Mouse (Mus musculus): ENCODE data around the gene Mfn1.

Gene Mfn1

DNA sequence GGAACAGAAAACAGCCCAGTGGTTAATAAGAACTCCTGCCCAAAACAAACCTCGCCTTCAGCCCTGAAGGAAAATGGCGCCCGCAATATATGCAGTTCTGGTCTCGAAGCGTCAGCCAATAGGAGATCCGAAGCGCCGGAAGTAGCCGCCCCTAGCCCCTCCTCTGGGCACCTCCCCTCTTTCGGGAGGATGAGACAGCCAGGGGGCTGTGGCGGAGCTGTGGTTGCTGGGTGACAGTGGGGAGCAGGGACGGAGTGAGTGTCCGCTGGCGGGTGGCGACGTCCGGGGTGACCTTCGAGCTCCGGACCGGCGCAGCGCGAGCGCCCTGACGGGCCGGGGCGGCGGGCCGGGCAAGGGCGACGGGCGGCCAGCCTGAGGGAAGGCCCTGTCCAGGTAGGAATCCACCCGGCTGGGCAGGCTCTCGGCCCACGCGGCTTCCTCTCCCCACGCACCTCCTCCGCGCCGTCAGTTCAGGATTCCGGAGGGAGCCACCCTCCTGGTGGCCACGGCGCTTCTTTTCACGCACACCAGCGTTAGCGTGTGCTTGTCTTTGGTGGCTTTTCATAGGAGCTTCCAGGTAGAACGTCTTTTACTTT lies at the start of gene Mfn1:
Gene Mfn1 (plus strand): TSS at position 163 of the 596 bp plus-strand sequence.
- DNase-seq (ENCODE audit: extremely low spot score, low read depth, low spot score): peak; percentile 61

DNA sequence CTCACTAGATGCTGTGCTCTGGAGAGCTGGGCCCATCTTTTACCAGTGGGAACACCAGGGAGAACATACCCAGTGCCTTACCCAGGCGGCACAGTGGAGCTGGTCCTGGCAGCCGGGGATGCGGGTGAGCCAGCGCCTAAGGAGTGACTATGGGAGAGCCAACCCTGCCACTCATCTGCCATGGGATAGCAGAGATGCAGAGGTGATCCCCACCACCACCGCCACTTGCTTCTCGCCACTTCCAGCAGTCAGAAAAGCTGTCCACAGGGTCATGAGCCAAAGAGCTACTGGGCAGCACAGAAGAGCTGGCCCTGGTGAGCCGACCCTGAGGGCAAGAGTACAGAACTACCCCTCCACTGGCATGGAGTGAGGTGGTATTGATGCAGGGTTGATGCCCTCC lies 49.3 kb upstream of the Mfn1 start:
- DNase-seq (ENCODE audit: extremely low spot score, low read depth, low spot score): no peak

DNA sequence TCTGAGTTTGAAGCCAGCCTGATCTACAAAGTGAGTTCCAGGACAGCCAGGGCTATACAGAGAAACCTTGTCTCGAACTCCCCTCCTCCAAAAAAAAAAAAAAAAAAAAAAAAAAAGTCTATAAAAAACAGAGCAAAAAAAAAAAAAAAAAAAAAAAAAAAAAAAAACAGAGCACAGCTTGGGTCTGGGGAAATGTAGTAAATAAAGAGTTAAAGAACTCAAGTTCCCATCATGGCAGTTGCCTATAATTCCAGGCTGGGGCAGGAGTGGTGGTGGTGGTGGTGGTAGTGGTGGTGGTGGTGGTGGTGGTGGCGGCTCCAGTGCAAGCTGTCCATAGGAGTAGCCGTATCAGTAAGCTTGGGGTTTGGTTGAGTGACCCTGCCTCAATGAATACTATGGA lies 46.2 kb upstream of the Mfn1 start:
- DNase-seq (ENCODE audit: extremely low spot score, low read depth, low spot score): no peak

DNA sequence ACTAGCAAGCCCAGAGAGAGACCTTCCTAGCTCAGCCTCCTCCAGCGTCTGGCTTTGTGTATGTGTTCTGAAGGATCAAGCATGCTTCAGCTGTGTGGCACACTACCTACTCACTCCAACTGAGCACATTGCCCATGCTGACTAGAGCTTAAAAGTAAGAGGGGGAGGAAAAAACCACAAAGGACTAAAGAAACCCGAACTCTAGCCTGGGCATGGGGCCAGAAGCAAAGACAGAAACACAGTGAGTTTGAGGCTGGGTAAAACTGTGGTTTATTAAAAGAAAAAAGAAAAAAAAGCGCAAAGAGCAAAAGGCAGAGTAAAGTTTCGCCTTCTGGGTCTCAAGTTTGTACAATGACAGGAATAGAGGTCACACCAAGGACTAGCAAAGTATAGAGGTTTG lies 42.7 kb upstream of the Mfn1 start:
- DNase-seq (ENCODE audit: extremely low spot score, low read depth, low spot score): no peak

DNA sequence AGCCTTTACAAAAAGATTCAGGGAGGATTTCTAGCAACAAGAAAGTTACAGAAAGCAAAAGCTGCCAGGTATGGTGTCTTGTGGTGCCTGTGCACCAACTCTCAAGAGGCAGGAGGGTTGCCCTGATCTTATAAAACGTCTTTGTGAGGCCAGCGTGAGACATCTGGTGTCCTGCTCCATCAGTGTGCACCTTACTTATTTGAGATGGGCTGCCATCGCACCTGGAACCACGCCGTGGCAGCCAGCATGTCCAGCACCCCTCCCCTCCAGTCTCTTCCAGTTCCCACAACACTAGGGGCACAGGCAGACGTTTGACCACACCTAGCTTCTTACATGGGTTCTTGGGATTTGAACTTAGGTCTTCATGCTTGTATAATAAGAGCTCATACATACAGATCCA lies 41.1 kb upstream of the Mfn1 start:
- DNase-seq (ENCODE audit: extremely low spot score, low read depth, low spot score): no peak

DNA sequence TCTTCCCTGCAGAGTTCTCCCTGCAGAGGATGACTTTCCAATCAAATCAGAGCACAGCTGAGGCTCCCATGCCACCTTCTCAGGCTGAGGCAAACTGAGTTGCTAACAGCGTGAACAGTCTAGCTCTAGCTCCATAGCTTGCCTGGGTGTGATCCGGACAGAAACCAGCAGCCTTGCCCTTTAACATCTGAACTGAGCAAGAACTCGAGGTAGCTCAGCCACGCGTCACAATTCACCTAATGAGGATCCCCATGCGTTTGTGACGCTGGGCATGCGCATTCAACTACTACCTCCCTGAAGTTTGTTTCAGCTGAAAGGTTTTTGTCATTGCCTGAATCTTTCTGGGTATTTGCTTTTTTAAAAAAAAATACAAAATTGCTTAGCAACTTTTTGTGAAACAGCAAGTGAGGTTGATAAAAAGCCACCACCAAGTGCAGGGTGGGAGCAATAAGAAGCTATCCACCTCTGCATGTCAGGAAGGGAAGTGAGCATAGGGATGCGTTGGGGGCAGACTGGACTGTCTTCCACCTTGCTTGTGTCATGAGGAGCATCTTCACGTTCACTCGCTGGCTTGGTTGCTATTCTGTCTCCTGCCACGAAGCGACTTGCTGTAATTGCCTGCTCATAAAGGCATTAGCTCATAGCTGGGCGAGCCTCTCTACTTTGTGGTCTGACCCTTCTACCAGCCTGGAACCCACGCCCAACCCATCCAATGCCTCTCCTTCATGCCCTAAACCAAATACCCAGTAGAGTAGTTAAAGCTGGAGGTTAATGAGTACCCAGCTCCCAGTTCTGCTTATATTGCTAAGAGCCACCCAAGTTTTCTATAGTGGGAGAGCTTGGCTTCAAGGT lies 39.0 kb upstream of the Mfn1 start:
- no peak for DNase-seq (ENCODE audit: extremely low spot score, low read depth, low spot score)

DNA sequence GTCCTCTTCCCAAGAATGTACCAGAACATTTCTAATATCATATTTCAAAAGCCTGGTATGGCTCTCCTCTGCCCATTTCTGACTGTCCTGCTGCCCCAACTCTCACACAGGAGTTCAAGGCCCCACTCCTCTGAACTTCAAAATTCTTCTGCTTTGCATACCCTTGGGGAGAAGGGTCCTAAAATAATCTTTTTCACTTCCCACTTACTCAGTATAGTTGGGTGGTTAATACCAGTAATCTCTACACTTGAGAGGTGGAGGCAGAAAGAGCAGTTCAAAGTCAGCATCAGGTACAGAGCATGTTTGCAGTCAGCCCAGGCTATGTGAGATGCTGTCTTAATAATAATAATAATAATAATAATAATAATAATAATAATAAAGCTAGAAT lies 38.3 kb upstream of the Mfn1 start:
- no peak for DNase-seq (ENCODE audit: extremely low spot score, low read depth, low spot score)

DNA sequence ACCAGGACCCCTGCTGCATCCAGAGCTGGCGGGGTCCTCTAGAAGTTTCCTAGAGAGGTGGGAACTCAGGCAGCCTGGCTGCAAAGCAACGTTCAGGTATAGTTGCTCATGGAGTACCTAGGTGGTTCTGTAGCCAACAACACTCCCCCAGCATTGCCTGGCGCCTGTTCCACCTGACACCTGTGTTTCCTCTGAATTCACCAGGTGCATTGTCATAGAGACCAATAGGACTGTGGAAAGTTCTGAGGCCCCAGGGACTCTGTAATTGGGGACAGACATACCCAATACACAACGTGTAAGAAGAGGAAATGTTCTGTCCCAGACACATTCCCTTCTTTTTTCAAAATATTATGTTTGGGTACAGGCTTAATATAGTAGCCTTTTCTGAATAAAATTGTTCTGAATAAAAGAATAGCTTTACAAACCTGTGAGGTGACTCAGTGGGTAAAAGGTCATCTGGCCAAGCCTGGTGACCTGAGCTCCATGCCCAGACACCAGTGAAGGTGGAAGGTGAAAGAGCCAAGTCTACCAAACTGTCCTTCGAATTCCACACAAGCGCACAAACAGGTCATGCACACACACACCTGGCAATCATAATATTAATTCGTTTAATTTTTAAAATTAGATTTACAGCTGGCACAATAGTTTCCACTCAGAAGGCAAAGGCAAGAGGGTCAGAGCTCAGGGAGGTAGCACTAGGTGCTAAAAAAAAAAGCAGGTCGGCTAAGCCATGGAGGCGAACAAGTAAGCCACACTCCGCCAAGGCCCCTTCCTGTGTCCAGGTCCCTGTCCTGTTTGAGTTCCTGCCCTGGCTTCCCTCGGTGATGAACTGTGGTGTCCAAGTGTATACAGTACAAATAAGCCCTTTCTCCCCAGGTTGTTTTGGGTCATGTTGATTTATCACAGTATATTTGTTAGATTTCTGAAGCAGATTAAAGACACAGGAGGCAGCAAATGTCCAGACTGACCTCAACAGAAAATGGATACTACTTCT lies 36.9 kb upstream of the Mfn1 start, which contains the start of gene Kcnmb3:
Gene Kcnmb3 (minus strand): TSS at position 135 of the 994 bp plus-strand sequence.
- DNase-seq (ENCODE audit: extremely low spot score, low read depth, low spot score): no peak

DNA sequence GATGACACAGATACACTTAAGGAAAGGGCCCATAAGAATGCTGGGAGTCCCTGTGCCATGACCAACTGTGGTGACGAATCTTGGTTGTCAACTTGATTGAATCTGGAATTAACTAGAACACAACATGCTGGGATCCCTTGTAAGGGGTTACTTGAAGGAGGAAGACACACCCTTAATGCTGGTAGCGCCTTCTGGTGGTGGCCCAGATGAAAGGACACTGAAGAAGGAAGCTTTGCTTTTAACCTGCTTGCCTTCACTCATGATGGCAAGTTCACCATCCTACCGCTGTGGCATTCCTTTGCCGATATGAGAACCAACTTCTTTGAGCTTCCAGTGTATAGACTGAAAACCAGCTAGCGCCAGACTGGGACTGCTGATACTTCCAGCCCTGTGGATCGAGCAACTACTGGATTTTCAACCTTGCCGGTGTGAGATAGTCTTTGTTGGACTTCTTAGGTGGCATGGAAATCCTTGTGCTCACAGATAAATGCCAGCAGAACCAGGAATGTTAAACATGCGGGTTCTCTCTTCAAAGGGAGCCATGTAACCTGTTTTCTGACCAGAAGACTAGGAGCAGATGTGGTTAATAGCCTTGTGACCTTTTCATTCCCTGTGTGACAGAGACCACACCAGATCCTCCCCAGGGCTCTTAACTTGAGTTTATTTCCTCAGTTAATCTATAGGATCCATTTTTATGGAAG lies 34.7 kb upstream of the Mfn1 start:
- DNase-seq (ENCODE audit: extremely low spot score, low read depth, low spot score): no peak

DNA sequence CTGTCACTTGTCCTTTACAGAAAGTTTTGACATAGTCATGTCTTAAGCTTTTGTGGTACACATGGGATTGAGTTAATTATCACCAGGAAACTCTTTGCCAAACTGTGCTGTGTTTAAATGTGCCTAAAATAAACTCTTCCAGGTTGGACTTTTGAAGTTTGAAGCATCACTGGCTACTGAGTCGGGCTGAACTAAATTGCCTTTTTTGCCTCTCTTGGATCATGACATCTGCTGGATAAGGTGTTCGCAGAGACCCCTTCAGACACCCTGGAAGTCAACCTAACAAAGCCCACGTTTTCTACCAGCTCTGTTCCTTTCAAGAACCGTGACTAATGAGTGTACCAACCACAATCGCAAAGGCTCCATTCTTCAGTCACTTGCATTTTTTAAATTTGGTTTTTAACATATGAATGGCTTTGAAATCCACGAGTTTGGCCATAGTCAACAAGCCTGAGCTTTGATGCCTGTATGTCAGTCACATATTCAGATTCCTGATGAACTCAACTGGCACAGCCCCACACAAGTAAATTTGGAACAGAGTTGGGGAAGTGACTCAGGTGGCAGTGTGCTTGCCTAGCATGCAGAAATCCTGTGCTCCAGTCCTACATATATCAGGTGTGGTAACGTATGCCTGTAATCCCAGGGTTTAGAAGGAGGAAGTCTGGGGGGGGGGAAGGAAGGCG lies 34.0 kb upstream of the Mfn1 start:
- no peak for DNase-seq (ENCODE audit: extremely low spot score, low read depth, low spot score)

DNA sequence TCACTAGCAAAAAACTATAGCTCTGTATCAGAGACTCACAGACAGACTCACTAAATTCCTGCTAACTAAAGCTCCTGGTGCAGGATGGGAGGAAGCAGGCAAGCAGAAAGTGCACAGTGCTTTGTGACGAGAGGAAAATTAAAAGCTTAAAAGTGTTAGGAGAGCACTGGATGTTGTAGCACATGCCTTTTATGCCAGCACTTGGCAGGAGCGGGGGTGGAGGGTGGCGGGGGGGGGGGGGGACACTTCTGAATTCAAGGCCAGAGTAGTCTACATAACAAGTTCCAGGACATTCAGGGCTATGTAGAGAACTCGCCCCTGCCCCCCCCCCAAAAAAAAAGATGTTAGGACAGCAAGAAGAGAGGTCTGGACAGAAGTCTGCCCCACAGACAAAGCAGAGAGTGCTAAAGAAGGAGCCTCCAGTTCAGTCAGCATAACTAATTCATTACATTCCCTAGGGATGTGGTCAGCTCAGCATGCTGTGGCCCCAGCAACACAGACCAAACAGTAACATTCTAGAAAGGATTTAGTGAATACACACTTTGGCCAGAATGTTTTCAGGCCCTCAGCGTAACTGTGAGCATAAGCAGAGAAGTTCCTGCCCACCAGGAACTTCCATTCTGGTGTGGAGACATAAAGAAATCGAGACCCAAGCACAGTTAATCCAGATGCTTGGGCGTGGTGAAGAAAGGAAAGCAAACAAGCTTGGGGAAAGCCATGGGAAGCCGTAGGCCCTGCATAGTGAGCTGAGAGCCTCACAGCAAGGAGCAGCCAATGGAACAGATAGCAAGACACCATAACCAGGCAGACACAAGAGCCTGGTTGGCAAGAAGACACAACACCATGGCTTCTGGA lies 33.2 kb upstream of the Mfn1 start:
- no peak for DNase-seq (ENCODE audit: extremely low spot score, low read depth, low spot score)

DNA sequence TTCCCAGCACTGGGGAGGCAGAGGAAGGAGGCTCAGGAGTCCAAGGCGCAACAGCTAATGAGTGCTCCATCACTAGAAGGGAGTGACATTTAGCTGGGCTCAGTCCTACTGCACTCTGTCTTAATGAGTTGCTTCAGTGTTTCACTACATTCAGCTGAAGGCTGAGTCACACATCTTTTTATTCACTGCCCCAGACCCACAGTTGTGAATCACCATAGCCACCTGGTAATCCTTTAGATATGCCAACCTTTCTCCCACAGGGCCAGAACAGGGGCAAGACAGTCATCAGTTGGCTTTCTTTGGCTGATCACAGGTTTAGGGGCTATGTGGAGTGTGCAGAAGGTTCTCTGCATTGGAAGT lies 32.6 kb upstream of the Mfn1 start:
- DNase-seq (ENCODE audit: extremely low spot score, low read depth, low spot score): no peak

DNA sequence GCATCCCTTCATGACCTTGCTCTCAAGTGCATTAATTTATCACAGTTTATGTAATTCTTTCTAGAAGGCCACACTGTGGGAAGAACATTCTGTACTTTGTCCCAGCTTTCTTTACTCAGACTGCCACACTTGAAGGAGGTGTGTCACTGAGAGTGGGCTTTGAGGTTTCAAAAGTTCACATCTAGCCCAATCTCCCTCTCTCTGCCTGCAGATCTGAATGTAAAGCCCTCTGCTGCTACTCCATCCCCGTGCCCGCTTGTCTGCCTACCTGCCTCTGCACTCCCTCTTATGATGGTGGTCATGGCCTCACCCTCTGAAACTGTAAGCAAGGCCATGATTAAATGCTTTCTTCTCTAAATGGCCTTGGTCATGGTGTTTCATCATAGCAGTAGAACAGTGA lies 28.9 kb upstream of the Mfn1 start:
- no peak for DNase-seq (ENCODE audit: extremely low spot score, low read depth, low spot score)

DNA sequence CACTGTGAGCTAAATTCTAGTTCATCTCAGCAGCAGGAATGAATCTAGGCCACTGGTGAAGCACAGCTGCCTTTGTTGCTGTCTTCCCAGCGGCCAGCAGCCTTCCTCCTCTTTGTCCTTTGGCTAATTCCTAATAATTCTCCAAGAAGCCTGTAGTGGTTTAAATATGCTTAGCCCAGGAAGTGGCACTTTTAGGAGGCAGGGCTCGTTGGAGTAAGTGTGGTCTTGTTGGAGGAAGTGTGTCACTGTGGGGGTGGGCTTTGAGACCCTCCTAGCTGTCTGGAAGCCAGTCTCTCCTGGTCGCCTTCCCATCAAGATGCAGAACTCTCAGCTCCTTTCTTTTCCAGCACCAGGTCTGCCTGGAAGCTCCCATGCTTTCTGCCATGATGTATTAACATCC lies 23.4 kb upstream of the Mfn1 start:
- no peak for DNase-seq (ENCODE audit: extremely low spot score, low read depth, low spot score)

DNA sequence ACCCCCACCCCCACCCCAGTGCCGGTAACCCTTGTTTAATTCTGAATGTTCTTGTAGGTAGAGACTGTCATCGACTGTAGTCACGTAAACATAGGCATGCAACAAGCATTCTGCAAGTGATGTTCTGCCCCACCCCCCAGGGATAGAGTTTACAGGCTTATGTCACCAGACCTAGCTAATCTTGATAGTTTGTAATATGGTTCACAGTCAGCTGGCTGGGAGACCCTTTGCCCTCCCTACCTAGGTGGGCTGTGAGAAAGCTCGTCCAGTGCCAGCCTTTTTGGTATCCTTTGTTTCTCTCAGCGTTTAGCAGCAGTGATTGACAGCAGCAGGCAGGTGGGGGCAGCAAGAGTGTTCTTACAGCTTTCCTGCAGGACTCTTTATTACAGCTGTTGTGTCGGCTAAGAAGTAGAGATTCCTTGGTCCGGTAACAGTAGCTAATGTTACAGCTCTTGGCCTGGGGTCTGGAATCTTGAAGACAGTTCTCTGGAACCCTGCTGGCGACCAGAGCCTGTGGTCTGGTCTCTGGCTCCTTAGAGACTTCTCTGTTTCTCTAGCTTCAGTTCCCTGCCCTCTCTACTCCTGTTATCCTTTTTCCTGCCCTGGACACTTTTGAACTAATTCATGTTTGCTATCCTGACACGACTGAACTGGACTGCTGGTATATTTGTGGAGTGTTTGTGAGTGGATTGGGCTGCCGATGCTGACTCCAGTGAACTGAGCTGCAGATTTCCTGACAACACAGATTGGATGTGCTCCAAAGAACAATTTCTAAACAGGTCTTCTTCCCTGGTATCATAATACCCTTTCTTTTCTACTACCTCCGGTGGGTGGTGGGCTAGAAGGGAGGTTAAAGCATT lies 22.7 kb upstream of the Mfn1 start:
- DNase-seq (ENCODE audit: extremely low spot score, low read depth, low spot score): no peak

DNA sequence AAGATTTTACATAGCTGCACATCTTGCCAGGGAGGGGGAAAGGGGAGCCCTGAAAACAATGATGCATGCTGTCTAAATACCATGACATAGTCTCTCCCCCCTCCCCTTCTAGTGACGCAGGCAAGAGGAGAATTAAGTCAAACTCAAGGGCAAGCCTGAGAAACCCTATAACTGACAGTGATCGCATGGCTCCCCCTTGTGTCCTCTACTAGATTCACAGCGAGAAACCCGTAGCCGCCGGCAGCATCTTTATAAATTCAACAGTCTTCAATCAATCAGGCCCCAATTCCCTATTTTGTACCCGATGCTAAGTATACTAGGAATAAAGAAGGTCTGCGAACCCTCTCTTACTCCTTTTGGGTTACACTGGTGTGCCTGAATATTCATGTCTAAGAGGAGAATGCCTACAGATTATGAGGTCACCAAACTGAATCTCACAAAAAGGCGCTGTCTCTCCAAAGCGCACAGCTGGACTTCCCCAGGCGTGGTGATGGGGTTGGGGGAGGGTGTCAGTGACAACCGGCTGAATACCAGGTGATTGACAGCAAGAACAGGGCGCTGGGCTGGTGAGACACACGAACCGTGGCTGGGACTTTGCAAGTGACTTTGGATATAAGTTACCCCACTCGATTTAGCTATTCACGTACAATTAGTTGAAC lies 20.5 kb upstream of the Mfn1 start:
- DNase-seq (ENCODE audit: extremely low spot score, low read depth, low spot score): no peak

DNA sequence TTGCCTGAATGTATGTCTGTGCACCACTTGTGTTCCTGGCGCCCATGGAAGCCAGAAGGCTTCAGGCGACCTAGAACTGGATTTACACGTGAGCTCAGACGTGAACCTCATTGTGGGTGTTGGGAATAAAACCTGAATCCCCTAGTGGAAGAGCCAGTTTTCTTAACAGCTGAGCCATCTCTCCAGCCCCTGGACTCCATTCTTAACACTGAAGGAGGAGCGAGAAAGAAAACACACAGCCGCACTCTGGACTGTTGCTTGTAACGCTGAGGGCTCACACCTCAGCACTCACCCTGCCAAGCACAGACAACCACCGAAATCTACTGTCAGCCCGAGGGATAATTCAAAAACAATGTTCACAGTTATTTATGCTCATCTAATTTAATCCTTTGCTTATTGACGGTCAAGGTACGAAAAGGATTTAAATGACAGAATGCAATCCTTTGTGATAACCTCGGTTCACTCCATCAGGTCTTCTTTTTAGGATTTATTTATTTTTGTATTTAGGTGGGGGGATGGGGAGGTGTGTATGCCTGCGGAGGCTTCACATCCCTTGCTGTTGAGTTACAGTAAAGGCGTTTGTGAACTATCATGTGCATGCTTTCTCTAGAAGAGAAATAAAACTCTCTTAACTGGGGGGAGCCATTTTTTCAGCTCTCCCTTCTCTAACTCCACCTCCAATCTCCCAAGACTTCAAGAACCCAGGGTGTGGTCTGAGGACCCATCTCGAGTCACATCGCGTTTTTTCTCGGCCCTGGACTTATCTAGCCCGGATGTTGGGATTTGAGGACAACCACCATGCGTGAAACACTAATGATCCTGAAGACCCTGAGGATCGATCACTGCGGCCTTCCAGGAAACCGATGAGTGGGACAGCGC lies 19.5 kb upstream of the Mfn1 start, which contains the start of gene Zfp639:
Gene Zfp639 (plus strand): TSS at position 764 of the 879 bp plus-strand sequence.
- no peak for DNase-seq (ENCODE audit: extremely low spot score, low read depth, low spot score)

Data from hindlimb bud, embryonic 11.5 days (tissue).